Mouse (Mus musculus): Measurements from ENCODE around the gene Maea. TPM values are rescaled to one million over a fixed set of nuclear protein-coding genes. Genes with fewer than 3 reads are reported as not detected.

Maea gene
- polyA plus RNA-seq, 2 experiments: 116 to 168 TPM

- no peaks in the 10 kb centered on the region for H3K4me1 ChIP-seq (ENCODE audit: control insufficient read depth, insufficient read depth, low read length)
- 80% methylated on average over 7 of the region's 7 CpGs for WGBS
- no peak for TF ChIP-seq POLR2A (IDR thresholded peaks at IDR 0.05; ENCODE audit: borderline replicate concordance, extremely low read depth, insufficient read depth, insufficient read length)
- no peaks in the 10 kb centered on the region for H3K9me3 ChIP-seq (ENCODE audit: control insufficient read depth, low read length)
- H3K4me2 ChIP-seq (replicated peaks; ENCODE audit: low read depth, low read length, severe bottlenecking): no peak overlapping the region
- H3K36me3 ChIP-seq (ENCODE audit: control insufficient read depth, insufficient read depth, low read length): no peaks in the 10 kb centered on the region
- no peak for ATAC-seq (ENCODE audit: low FRiP score, low read depth)
- no peak for DNase-seq (ENCODE audit: low spot score)
- no peak overlapping the region for H3K9ac ChIP-seq (ENCODE audit: low read depth, low read length, severe bottlenecking)
- H3K4me3 ChIP-seq (replicated peaks; ENCODE audit: low read length): no peak overlapping the region
- H3K27ac ChIP-seq (replicated peaks; ENCODE audit: low read depth, low read length): no peak overlapping the region
- no peaks in the 10 kb centered on the region for H3K27me3 ChIP-seq (ENCODE audit: control insufficient read depth, insufficient read depth, low read length)
Observed at GRCm38 (mm10) chr5:33312192-33312591, 23.1 kb upstream of the Maea start.

- WGBS: 55% methylated on average over 2 of the region's 2 CpGs
- H3K27me3 ChIP-seq (ENCODE audit: control insufficient read depth, insufficient read depth, low read length): no peaks in the 10 kb centered on the region
Observed at GRCm38 (mm10) chr5:33324491-33324890, 10.8 kb upstream of the Maea start.

GRCm38 (mm10) chr5:33334381-33335272 lies 682 bp upstream of the Maea start:
- H3K36me3 ChIP-seq (ENCODE audit: control insufficient read depth, insufficient read depth, low read length): peaks cover 4% of the 10 kb centered on the region; the same call in 1 of the 2 replicates
- 23% methylated on average over 18 of the region's 18 CpGs for WGBS
- H3K4me2 ChIP-seq (replicated peaks; ENCODE audit: low read depth, low read length, severe bottlenecking): peak overlapping the region; percentile 59
- peaks cover 7% of the 10 kb centered on the region for H3K4me1 ChIP-seq (ENCODE audit: control insufficient read depth, insufficient read depth, low read length)
- peak overlapping the region; percentile 72 for H3K27ac ChIP-seq (replicated peaks; ENCODE audit: low read depth, low read length)
- TF ChIP-seq POLR2A (IDR thresholded peaks at IDR 0.05; ENCODE audit: borderline replicate concordance, extremely low read depth, insufficient read depth, insufficient read length): no peak
- no peaks in the 10 kb centered on the region for H3K27me3 ChIP-seq (ENCODE audit: control insufficient read depth, insufficient read depth, low read length)
- peak overlapping the region; percentile 91 for H3K4me3 ChIP-seq (replicated peaks; ENCODE audit: low read length)
- DNase-seq (ENCODE audit: low spot score): peak; percentile 17
- no peaks in the 10 kb centered on the region for H3K9me3 ChIP-seq (ENCODE audit: control insufficient read depth, low read length)
- ATAC-seq (ENCODE audit: low FRiP score, low read depth): peak; percentile 17
- H3K9ac ChIP-seq (ENCODE audit: low read depth, low read length, severe bottlenecking): peak overlapping the region; percentile 94

More at GRCm38 (mm10) chr5:33324491-33324890, 10.8 kb upstream of the Maea start:
- Histone ChIP-seq H3K4me2 (replicated peaks; ENCODE audit: low read depth, low read length, severe bottlenecking) (no peak overlapping the region), H3K9me3 (ENCODE audit: control insufficient read depth, low read length) (no peaks in the 10 kb centered on the region), H3K36me3 (ENCODE audit: control insufficient read depth, insufficient read depth, low read length) (no peaks in the 10 kb centered on the region), H3K27ac (replicated peaks; ENCODE audit: low read depth, low read length) (no peak overlapping the region), H3K4me1 (ENCODE audit: control insufficient read depth, insufficient read depth, low read length) (no peaks in the 10 kb centered on the region), H3K4me3 (replicated peaks; ENCODE audit: low read length) (no peak overlapping the region), H3K9ac (ENCODE audit: low read depth, low read length, severe bottlenecking) (no peak overlapping the region)
- no peak for DNase-seq (ENCODE audit: low spot score)
- ATAC-seq (ENCODE audit: low FRiP score, low read depth): no peak
- no peak for TF ChIP-seq POLR2A (IDR thresholded peaks at IDR 0.05; ENCODE audit: borderline replicate concordance, extremely low read depth, insufficient read depth, insufficient read length)

- H3K4me3 ChIP-seq (replicated peaks; ENCODE audit: low read length): peak overlapping the region; percentile 91
- peaks cover 7% of the 10 kb centered on the region for H3K4me1 ChIP-seq (ENCODE audit: control insufficient read depth, insufficient read depth, low read length)
- no peaks in the 10 kb centered on the region for H3K9me3 ChIP-seq (ENCODE audit: control insufficient read depth, low read length)
- peaks cover 9% of the 10 kb centered on the region; the same call in 1 of the 2 replicates for H3K36me3 ChIP-seq (ENCODE audit: control insufficient read depth, insufficient read depth, low read length)
- peak overlapping the region; percentile 45; the same call in 1 of the 2 replicates for H3K27ac ChIP-seq (replicated peaks; ENCODE audit: low read depth, low read length)
- TF ChIP-seq POLR2A (IDR thresholded peaks at IDR 0.05; ENCODE audit: borderline replicate concordance, extremely low read depth, insufficient read depth, insufficient read length): no peak
- DNase-seq (ENCODE audit: low spot score): peak; percentile 9
- WGBS: under 1% methylated on average over 27 of the region's 31 CpGs
- H3K9ac ChIP-seq (ENCODE audit: low read depth, low read length, severe bottlenecking): peak overlapping the region; percentile 94
- ATAC-seq (ENCODE audit: low FRiP score, low read depth): no peak
- H3K27me3 ChIP-seq (ENCODE audit: control insufficient read depth, insufficient read depth, low read length): no peaks in the 10 kb centered on the region
- peak overlapping the region; percentile 69 for H3K4me2 ChIP-seq (replicated peaks; ENCODE audit: low read depth, low read length, severe bottlenecking)
Observed at GRCm38 (mm10) chr5:33335977-33336360, 660 bp downstream of the Maea start.

GRCm38 (mm10) chr5:33337206-33337605 lies 1.9 kb downstream of the Maea start:
- no peak for ATAC-seq (ENCODE audit: low FRiP score, low read depth)
- no peak for DNase-seq (ENCODE audit: low spot score)
- no peak for TF ChIP-seq POLR2A (IDR thresholded peaks at IDR 0.05; ENCODE audit: borderline replicate concordance, extremely low read depth, insufficient read depth, insufficient read length)
- 0 out of 2 replicates have a peak overlapping the region, but pooled peaks have one; percentile 69 for H3K4me2 ChIP-seq (replicated peaks; ENCODE audit: low read depth, low read length, severe bottlenecking)
- 73% methylated on average over 8 of the region's 8 CpGs for WGBS
- H3K9me3 ChIP-seq (ENCODE audit: control insufficient read depth, low read length): no peaks in the 10 kb centered on the region
- H3K4me3 ChIP-seq (replicated peaks; ENCODE audit: low read length): no peak overlapping the region
- no peak overlapping the region for H3K27ac ChIP-seq (replicated peaks; ENCODE audit: low read depth, low read length)
- H3K36me3 ChIP-seq (ENCODE audit: control insufficient read depth, insufficient read depth, low read length): peaks cover 9% of the 10 kb centered on the region; the same call in 1 of the 2 replicates
- H3K4me1 ChIP-seq (ENCODE audit: control insufficient read depth, insufficient read depth, low read length): peaks cover 7% of the 10 kb centered on the region
- no peaks in the 10 kb centered on the region for H3K27me3 ChIP-seq (ENCODE audit: control insufficient read depth, insufficient read depth, low read length)
- peak overlapping the region; percentile 32; the same call in 1 of the 2 replicates for H3K9ac ChIP-seq (ENCODE audit: low read depth, low read length, severe bottlenecking)

All from limb, embryonic 14.5 days (tissue).